11 mouse cellular contexts compared by ENCODE assay signal in the genomic region with DNA sequence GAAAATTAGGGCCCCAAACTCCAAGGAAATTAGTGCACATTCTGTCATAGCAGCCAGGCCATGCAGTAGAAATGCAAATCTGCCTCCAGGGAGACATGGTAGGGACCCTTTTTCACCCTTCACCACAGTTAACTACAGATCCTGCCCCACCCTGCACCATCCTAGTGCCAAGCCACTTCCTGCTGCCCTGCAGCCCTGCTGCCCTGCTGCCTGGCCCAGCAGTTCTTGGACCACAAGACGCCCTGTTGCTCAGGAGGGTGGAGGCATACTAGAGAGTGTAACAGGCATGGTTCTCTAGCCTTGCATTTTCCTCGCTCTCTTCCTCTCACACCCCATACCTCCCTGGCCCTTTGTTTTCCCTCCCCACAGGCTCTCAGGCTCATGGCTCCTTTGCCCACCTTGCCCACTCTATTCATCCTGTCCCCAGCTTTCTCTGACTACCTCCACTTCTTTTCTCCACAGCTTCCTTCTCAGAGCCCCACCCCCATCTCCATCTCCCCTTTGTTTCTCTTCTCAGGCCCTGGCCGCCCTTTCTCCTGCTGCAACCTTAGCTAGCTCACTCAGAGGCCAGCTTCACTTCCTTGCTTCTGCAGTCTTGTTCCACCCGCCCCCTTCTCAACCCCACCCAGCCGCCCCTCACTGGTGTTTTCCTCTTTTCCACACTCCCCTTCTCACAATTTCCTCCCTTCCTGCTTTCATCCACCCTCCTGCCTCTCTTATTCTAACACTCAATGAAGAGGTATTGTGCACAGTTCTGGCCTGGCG. TPM values are rescaled to one million over a fixed set of nuclear protein-coding genes. Genes with fewer than 3 reads are reported as not detected.
DNase-seq lines count a peak whose midpoint lies in the region; ATAC-seq and TF ChIP-seq lines count a peak whose summit lies in the region.
"Had no signal": no experiment of that assay in that cellular context is flagged by ENCODE, and none has a peak within 500 bp of the region (broad histone marks: within the 10 kb centered on the region; RNA-seq: fewer than 3 reads in every experiment).

No protein-coding gene starts in this region.

- H3K4me3 ChIP-seq in heart, embryonic 11.5 days (ENCODE audit: low read depth, low read length): no peak overlapping the region
- no peak overlapping the region for H3K4me3 ChIP-seq in kidney, postnatal 0 days (replicated peaks; ENCODE audit: low read depth, low read length)
- no peak overlapping the region for H3K4me3 ChIP-seq in kidney, adult 2 months (ENCODE audit: insufficient read depth, low read depth, low read length)
- H3K4me3 ChIP-seq in E14TG2a.4 (replicated peaks; ENCODE audit: low read length): peak overlapping the region; percentile 41
- no peak overlapping the region for H3K4me3 ChIP-seq in embryonic facial prominence, embryonic 15.5 days (replicated peaks)

- peaks cover 3% of the 10 kb centered on the region; the same call in 1 of the 2 replicates for H3K36me3 ChIP-seq in heart, embryonic 11.5 days (ENCODE audit: control insufficient read depth, insufficient read depth, low read length)
- H3K36me3 ChIP-seq in kidney, postnatal 0 days (ENCODE audit: insufficient read depth, low read length): 0 out of 2 replicates have a peak, but pooled peaks cover under 1% of the 10 kb centered on the region
- no peaks in the 10 kb centered on the region for H3K36me3 ChIP-seq in kidney, adult 2 months (ENCODE audit: control insufficient read depth, insufficient read depth, low read length)
- peaks cover 12% of the 10 kb centered on the region; the same call in 1 of the 2 replicates for H3K36me3 ChIP-seq in E14TG2a.4 (ENCODE audit: insufficient read depth, low read length)
- peaks cover 22% of the 10 kb centered on the region for H3K36me3 ChIP-seq in embryonic facial prominence, embryonic 15.5 days

- no peak for DNase-seq in heart, adult 11 months
- no peak for DNase-seq in kidney, postnatal 0 days (ENCODE audit: low spot score)
- DNase-seq in kidney, adult 2 months: no peak
- no peak for DNase-seq in left cerebral cortex, adult 9 months (ENCODE audit: low spot score in 2 of 2)
- DNase-seq in urinary bladder, adult 2 months (ENCODE audit: low spot score): no peak
- DNase-seq: cerebellum, postnatal 36 days; right cerebral cortex, adult 18-20 months had no signal

- H3K27ac ChIP-seq in heart, embryonic 11.5 days (ENCODE audit: low read depth, low read length): peak overlapping the region; percentile 57; the same call in 1 of the 2 replicates
- peak overlapping the region; percentile 36; the same call in 1 of the 2 replicates for H3K27ac ChIP-seq in kidney, postnatal 0 days
- H3K27ac ChIP-seq in kidney, adult 2 months (ENCODE audit: insufficient read depth, low read depth, low read length): no peak overlapping the region
- H3K27ac ChIP-seq in embryonic facial prominence, embryonic 15.5 days (replicated peaks): peak overlapping the region; percentile 56
- H3K27ac ChIP-seq: macrophage had no signal

- no peak overlapping the region for H3K4me2 ChIP-seq in heart, embryonic 11.5 days
- no peak overlapping the region for H3K4me2 ChIP-seq in kidney, postnatal 0 days (ENCODE audit: low read length)
- H3K4me2 ChIP-seq in embryonic facial prominence, embryonic 15.5 days (replicated peaks): no peak overlapping the region

- TF ChIP-seq POLR2A in kidney, adult 2 months (IDR thresholded peaks at IDR 0.05; ENCODE audit: low read depth, low read length): no peak

- H3K4me1 ChIP-seq in heart, embryonic 11.5 days (ENCODE audit: control insufficient read depth, insufficient read depth, low read length): peaks cover 40% of the 10 kb centered on the region
- peaks cover 8% of the 10 kb centered on the region for H3K4me1 ChIP-seq in kidney, postnatal 0 days (replicated peaks; ENCODE audit: insufficient read depth, low read length)
- no peaks in the 10 kb centered on the region for H3K4me1 ChIP-seq in kidney, adult 2 months (ENCODE audit: control insufficient read depth, insufficient read depth, low read length)
- H3K4me1 ChIP-seq in E14TG2a.4 (replicated peaks; ENCODE audit: low read depth, low read length): peaks cover 81% of the 10 kb centered on the region
- peaks cover 30% of the 10 kb centered on the region for H3K4me1 ChIP-seq in embryonic facial prominence, embryonic 15.5 days

- H3K27me3 ChIP-seq in heart, embryonic 11.5 days (ENCODE audit: control insufficient read depth, insufficient read depth, low read length): no peaks in the 10 kb centered on the region
- H3K27me3 ChIP-seq in kidney, postnatal 0 days (ENCODE audit: insufficient read depth, low read length): no peaks in the 10 kb centered on the region
- H3K27me3 ChIP-seq in kidney, adult 2 months (replicated peaks; ENCODE audit: control insufficient read depth, insufficient read depth, low read length): no peaks in the 10 kb centered on the region
- H3K27me3 ChIP-seq in E14TG2a.4 (ENCODE audit: insufficient read depth, low read length): no peaks in the 10 kb centered on the region
- H3K27me3 ChIP-seq in embryonic facial prominence, embryonic 15.5 days: no peaks in the 10 kb centered on the region

- 52% methylated on average over 6 of the region's 6 CpGs for WGBS in heart, embryonic 11.5 days (ENCODE audit: insufficient replicate concordance)
- 46% methylated on average over 6 of the region's 6 CpGs for WGBS in kidney, postnatal 0 days
- 73% methylated on average over 6 of the region's 6 CpGs for WGBS in kidney, adult 2 months
- WGBS in embryonic facial prominence, embryonic 15.5 days: 56% methylated on average over 6 of the region's 6 CpGs

- no peaks in the 10 kb centered on the region for H3K9me3 ChIP-seq in heart, embryonic 11.5 days (replicated peaks; ENCODE audit: control insufficient read depth, low read length)
- no peaks in the 10 kb centered on the region for H3K9me3 ChIP-seq in kidney, postnatal 0 days (replicated peaks; ENCODE audit: low read length)
- H3K9me3 ChIP-seq in E14TG2a.4 (ENCODE audit: low read length): peaks cover 6% of the 10 kb centered on the region
- no peaks in the 10 kb centered on the region for H3K9me3 ChIP-seq in embryonic facial prominence, embryonic 15.5 days (replicated peaks)

- H3K9ac ChIP-seq in heart, embryonic 11.5 days (ENCODE audit: low read depth, low read length): peak overlapping the region; percentile 10
- H3K9ac ChIP-seq in kidney, postnatal 0 days (ENCODE audit: low read depth, low read length): no peak overlapping the region
- no peak overlapping the region for H3K9ac ChIP-seq in embryonic facial prominence, embryonic 15.5 days

- no peak for TF ChIP-seq CTCF in kidney, postnatal 0 days (IDR thresholded peaks at IDR 0.05; ENCODE audit: low read depth)
- no peak for TF ChIP-seq CTCF in kidney, adult 2 months (conservative IDR thresholded peaks at IDR 0.05; ENCODE audit: insufficient read depth, insufficient read length, low read depth, low read length)
- no peak for TF ChIP-seq CTCF in E14TG2a.4 (conservative IDR thresholded peaks at IDR 0.05; ENCODE audit: low read length)

- ATAC-seq in heart, embryonic 11.5 days (replicated peaks; ENCODE audit: insufficient number of reproducible peaks, low FRiP score, low TSS enrichment): no peak
- no peak for ATAC-seq in kidney, postnatal 0 days (replicated peaks; ENCODE audit: low FRiP score, low read depth)
- peak; percentile 57; the same call in 1 of the 2 replicates for ATAC-seq in embryonic facial prominence, embryonic 15.5 days (ENCODE audit: insufficient number of reproducible peaks, low FRiP score, low TSS enrichment, low read depth)

RNA-seq across cellular contexts. Expression of a gene that starts 29.9 kb away (rescaled TPM):
- polyA plus RNA-seq in heart, embryonic 11.5 days (2014; fragmentation: Nextera tagmentation; extraction: Ambion mirVana): 9.9 and 12.6 TPM in 2 replicates
- 11.7 and 12.3 TPM in 2 replicates for polyA plus RNA-seq in kidney, postnatal 0 days (2015; fragmentation: Nextera tagmentation; extraction: Ambion mirVana)
- 10.0 and 10.2 TPM in 2 replicates for polyA plus RNA-seq in kidney, adult 2 months (2012; rRNA removed)
- 19.6 and 20.1 TPM in 2 replicates for polyA plus RNA-seq in embryonic facial prominence, embryonic 15.5 days (2015; fragmentation: Nextera tagmentation; extraction: Ambion mirVana)
- polyA plus RNA-seq in urinary bladder, adult 2 months (2012; rRNA removed): 23.5 and 23.6 TPM in 2 replicates
- polyA plus RNA-seq: macrophage had no signal
